Mouse (Mus musculus): ENCODE data around the gene Phf13.

DNA sequence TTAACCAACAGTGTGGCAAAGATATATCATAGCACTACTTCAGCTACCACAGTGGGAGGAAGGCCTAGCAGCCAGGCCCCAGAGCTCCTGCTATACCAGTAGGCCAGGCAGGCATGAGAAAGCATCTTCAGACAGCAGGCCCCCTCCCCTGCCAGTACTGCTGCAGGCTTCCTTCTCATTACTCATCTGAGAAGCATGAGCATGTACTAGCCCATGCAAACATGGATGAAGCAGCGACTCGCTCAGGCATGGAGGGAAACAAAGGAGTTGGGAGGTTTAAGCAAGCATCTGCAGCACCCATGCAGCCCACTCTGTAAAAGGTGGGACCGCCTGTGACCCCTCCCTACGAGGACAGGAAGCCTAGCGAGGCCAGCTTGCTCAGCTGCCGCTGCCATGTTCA is 23.0 kb upstream of the Phf13 start:
- TF ChIP-seq CTCF (IDR thresholded peaks at IDR 0.05; ENCODE audit: borderline replicate concordance, extremely low read depth, insufficient read depth, insufficient read length) = no peak
- no peak for TF ChIP-seq POLR2A (IDR thresholded peaks at IDR 0.05; ENCODE audit: borderline replicate concordance, extremely low read depth, insufficient read depth, insufficient read length, poor library complexity, severe bottlenecking)
